Mouse (Mus musculus) embryo, embryonic 10.5 days (tissue): Measurements from ENCODE around the gene Trh.

ENCODE experiments used
- DNase-seq: peaks from one replicate; pipeline ENCODE4 v3.0.0-alpha.2; 2015; ENCODE audit warnings: low spot score

Gene Trh

DNA sequence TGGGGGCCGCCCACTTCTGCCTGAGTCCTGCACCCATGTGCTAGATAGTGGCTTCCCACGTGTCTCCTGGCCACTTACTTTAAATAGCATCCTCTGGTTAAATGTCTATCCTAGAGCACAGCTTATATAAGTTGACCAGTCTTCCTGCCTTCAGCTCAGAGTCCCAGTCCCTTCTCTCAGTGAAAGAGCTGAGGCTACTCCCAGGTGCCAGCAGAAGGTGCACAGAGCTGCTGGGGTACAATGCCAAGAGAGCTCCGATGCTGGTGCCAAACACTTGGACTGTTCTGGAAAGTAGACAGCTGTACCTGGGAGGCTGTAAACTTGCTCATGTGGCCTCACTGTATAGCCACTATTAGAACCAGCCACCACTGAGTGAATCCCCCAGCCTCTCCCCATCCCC is 22.4 kb downstream of the Trh start:
- DNase-seq, result no peak

DNA sequence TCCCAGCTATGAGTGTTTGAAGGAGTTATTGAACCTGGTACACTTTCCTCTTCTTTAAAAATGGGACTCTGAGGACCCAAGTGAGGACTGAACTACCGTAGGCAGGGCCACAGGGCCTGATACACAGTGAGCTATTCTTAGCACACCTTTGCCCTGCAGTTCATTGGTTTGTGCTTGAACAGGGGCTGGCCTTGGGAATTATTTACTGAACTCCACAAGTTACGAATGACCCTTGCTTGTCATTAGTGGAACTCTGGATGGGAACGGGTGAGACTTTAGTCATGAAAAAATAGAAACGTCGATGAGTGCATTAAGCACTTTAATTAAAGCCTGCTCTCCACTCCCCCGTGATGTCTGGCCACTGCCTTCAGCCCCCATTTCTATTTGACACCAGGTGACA is 22.8 kb downstream of the Trh start:
- DNase-seq, result no peak

DNA sequence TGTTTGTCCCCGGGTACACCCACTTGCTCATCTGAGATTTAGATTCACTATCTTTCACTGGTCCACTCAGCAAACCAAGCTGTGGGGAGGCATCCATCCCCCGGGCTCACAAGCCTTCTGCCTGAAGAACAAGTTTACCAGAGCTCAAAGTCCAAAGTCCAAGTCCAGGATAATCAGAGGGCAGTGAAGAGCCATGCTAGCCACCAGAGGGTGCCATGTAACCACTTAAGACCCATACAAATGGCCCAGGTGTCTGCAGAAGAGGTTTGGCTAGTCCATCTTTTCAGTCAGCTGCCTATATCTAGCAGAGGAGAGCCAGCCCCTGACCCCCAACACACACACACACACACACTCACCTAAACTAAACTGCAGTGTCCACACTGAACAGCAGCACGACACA is 25.0 kb downstream of the Trh start:
- peak; percentile 64 for DNase-seq

DNA sequence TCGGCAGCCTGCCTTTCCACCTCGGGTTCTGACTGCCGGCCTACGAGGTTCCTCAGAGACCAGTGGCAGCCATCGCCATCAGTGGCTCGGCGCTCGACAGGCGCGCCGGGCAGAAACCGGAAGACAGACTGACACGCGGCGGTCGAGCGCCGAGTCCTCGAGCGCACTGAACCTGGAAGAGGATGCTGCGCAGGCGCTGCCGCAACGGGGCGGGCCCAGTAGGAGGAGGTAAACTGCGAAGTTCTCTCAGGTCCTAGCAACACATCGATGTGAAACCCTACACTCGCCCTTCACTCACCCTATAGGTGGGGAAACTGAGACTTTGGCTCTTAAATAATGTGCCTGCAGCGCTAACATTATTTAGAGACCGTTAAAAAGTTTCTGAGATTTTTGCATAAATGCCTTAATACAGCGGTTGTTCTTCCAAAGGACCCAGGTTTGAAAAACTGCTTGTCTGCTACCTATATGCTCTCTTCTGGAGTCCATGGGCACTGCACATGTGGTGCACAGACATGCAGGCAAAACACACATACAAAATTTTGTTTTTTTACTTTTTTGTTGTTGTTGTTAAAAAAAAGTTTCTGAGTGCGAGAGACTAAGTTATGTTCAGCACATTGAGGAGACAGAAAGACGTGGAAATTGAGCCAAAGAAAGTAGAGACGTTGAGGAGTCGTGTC is 29.5 kb downstream of the Trh start, which contains the start of gene Rbsn:
TSS of gene Rbsn (minus strand) at position 153 of the 677 bp plus-strand sequence.
- DNase-seq, result peak; percentile 96

DNA sequence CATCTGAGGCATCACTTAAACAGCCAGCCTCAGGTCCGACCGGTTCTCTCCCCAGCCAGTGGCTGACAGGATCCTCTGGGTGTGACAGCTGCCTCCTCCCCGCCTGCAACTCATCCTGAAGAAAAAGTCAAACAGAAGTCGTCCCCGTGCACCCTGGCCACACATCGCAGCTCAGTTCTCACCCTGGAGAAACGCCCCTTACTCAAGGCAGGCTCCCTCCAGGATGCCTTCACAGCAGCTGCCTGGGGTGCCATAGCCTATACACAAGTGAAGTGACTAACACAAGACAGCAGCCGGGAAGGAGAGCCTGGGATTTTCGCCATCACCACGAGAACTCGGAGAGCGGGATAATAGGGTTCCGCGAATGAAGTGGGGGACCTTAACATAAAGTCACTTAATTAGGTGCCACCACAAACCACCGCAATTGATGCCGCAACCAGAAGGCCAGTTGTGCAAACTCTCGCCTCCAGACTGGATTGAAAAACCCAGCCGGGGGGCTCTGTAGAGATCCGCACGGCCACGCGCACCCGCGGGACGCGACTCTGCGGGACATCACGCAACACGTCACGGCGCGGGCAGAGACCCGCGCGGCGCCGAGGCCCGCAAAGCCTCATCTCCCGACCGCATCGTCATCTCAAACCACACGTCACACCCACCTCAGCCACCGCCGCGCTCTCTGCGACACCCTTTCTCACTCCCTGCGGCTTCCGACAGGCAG is 30.2 kb downstream of the Trh start:
- peak; percentile 28 for DNase-seq

DNA sequence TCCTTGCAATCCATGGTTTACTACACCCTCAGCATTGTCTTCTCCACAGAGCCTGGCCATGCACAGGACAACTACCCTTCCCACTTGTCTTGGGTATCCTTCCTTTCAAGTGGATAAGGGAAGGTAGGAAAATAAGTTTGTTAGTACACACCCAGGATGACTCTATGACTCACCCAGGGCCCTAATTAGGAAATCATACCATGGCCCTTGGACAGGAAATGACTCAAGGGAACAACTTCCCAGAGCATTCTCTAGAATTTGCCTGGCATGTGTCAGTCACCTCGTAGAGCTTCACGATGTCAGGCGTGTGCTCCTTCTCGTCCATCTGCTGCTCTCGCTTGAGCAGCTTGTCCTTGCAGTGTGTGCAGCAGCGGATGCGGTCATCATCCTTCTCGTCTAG is 45.0 kb downstream of the Trh start:
- DNase-seq, result no peak
